Mouse (Mus musculus) layer of hippocampus, adult 18-20 months (tissue): ENCODE measurements at regions not wholly inside any gene's neighbourhood (a gene's known extent, or its start where the extent isn't known, plus 50 kb on each side); places are given as distances from the start of the nearest gene placed in this dataset.
A peak's percentile ranks its signal among the peaks of the same experiment; 100 is the strongest.
"Not testable (repeated sequence)": the region's sequence is repeated elsewhere in the genome, so short reads cannot be mapped to it uniquely, and the experiment has no call there.

Source experiments
- DNase-seq, 2 experiments: peaks; one replicate each; pipeline ENCODE4 v3.0.0; 2022; ENCODE audit warnings: low spot score in 2 of 2

DNA sequence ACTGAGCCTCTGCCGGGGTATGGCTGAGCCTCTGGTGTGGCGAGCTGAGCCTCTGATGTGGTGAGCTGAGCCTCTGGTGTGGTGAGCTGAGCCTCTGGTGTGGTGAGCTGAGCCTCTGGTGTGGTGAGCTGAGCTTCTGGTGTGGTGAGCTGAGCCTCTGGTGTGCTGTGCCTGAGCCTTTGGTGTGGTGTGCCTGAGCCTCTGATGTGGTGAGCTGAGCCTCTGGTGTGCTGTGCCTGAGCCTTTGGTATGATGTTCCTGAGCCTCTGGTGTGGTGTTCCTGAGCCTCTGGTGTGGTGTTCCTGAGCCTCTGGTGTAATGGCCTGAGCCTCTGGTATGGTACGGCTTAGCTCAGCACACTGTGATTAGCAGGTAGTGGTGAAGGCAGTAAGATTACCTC lies 346.2 kb upstream of the Cdh4 start:
- no peak for DNase-seq

GRCm38 (mm10) chr2:179096861-179097260 lies 345.4 kb upstream of the Cdh4 start:
- DNase-seq = no peak

DNA sequence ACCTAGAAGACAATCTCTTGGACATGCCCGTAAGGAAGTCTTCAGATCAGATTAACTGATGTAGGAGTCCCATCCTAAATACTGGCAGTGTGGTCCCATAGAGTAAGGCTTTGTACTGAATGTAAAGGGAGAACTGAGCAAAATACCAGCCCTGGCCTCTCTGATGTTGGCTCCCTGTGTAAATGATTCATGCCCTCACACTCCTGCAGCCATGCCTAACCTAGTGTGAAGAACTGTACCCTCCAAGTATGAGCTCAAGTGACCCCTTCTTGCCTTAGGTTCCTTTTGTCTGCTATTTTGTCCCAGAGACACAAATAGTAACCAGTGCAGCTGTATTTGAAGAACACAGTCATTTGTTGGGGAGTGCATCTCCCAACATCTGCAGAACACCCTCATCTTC lies 342.4 kb upstream of the Cdh4 start:
- no peak for DNase-seq

- DNase-seq = no peak
Observed at GRCm38 (mm10) chr2:179103114-179103513, 339.1 kb upstream of the Cdh4 start.

GRCm38 (mm10) chr2:179112951-179113350 lies 329.3 kb upstream of the Cdh4 start:
- DNase-seq = no peak

DNA sequence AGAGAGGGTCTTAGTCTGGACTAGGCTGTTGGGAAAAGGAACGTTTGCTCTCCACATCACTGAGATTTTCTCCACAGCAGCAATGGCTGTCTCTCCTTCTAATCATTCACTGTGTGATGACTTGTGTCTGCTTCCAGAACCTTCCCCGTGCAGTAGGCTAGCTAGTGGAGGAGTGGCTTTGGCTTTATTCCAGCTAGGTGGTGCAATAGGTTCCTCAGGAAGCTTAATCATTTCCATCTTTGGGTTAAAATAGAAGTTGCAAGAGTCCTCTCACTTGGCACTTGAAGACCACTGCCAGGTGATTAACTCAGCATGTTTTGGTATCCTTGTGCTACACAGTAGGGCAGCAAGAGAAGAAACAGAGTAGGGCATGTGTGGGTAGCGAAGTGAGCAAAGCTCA lies 314.2 kb upstream of the Cdh4 start:
- no peak for DNase-seq

- DNase-seq = no peak
Observed at GRCm38 (mm10) chr2:179128432-179128831, 313.8 kb upstream of the Cdh4 start.

- peak in 1 of 2 experiments; percentile 7 for DNase-seq
Observed at GRCm38 (mm10) chr2:179131004-179131403, 311.2 kb upstream of the Cdh4 start.

- DNase-seq = no peak
Observed at GRCm38 (mm10) chr2:179142313-179142712, 299.9 kb upstream of the Cdh4 start.

- no peak for DNase-seq
Observed at GRCm38 (mm10) chr2:179145726-179146125, 296.5 kb upstream of the Cdh4 start.

DNA sequence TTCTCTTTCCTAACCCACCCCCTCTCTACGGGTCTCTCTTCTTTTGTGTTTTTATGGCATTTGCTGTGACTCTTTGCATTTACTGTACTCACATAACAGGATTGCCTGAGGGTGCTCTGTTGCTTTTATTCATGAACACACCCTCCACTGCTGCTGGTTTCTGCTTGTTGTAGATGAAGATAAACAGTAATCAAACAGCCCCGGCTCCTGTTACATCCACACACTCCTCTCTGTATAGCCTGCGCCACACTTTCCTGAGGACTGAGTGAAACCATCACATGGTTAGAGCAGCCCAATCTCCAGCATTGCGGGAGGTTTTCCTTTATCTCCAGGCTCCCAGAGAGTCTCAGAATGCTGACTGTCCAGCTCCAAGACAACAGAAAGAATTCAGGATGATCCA lies 296.0 kb upstream of the Cdh4 start:
- DNase-seq = no peak

- DNase-seq = no peak
Observed at GRCm38 (mm10) chr2:179148194-179148593, 294.0 kb upstream of the Cdh4 start.

- DNase-seq = no peak
Observed at GRCm38 (mm10) chr2:179148667-179149066, 293.6 kb upstream of the Cdh4 start.

DNA sequence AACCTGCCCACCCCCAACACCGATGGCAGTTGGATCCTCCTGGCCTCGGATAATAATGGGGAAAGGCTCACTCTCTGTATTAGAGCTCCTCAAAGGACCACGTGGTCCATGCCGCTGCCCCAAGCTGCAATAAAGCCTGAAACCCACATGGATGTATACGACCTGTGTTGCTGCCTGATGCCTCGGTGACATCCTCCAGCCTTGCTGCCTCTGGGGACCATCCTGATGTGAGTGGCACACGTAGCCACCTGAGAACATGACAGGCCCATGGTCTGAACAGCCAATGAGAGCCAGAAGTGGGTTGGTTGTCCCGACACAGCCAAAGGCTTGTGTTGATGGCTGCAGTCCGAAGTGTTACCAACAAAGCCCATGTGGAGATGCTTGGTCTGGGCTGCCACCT lies 283.4 kb upstream of the Cdh4 start:
- DNase-seq = no peak

GRCm38 (mm10) chr2:179163116-179163515 lies 279.1 kb upstream of the Cdh4 start:
- no peak for DNase-seq

GRCm38 (mm10) chr2:179170157-179170556 lies 272.1 kb upstream of the Cdh4 start:
- no peak for DNase-seq

GRCm38 (mm10) chr2:179170608-179171007 lies 271.6 kb upstream of the Cdh4 start:
- DNase-seq = no peak

DNA sequence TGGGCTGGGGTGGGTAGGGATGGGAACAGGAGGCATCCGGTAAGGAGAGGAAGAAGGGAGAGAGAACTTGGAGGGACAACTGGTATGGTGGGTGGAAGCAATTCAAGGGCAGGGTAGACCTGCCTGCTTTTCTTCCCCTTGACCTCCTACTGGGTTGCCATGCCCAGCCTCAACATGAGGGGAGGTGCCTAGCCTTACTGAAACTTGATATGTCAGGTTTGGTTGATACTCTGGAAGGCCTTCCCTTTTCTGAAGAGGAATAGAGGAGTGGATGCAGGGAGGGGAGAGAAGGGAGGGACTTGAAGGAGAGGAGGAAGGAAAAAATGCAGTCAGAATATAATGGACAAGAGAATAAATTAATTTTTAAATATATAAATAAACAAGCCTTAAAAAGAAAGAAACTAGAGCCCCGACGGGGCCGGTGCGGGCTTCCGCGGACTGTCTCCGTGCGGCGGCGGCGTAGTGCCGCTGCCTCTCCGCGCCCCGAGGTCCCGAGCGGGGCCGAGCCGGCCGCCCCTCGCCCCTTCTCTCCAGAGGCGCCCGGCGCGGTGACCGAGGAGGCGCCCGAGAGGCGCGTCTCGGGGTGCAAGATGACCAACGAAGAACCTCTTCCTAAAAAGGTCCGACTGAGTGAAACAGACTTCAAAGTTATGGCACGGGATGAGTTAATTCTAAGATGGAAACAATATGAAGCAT lies 265.2 kb upstream of the Cdh4 start:
- DNase-seq = not testable (repeated sequence)

DNA sequence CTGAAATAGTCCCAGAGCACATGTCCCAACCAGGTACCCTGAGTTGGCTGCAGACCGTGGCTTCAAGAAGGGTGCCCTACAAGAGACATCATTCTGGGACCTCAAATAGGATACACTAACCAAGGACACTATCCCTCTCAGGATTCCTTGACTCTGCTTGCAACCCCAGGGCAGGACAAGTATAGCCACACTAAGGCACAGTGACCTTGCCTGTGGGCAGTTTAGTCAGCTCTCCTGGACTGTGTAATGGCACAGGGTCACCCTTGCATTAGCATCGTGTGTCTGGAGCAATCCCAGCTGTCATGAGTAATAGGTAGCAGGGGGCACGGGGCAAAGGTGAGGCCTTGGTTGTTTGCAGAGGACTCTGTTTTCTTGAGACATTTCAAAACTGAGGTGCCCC lies 260.9 kb upstream of the Cdh4 start:
- DNase-seq = no peak

- no peak for DNase-seq
Observed at GRCm38 (mm10) chr2:179182123-179182522, 260.1 kb upstream of the Cdh4 start.

DNA sequence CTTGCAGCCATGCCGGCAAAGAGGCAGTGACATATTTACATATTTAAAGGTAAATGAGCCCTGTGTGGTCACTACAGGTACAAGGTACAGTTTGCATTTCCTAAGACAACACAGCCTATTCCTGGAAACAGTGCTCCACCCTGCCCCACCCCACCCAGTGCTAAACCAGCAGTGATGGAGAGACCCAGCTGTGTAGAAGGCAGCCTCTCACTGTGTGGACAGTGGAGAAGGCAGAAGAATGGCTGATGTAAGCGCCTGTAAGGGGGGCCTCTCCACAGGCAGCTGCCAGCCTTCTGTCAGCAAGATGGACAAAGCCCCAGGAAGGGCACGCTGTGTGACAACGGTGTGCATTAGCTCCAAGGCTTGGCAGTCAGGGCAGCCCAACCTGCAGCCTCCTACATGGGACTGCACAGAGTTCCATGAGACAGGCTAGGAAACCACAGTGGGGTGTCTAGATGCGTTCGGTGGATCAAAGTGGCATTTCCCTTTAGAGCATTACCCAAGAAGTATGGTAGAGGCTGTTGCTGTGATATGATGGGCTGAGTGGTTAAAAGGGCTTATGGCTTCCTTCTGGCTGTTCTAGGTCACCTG lies 249.2 kb upstream of the Cdh4 start:
- DNase-seq = no peak

- peak; percentile 42 to 80 for DNase-seq
Observed at GRCm38 (mm10) chr2:179193507-179194160, 248.6 kb upstream of the Cdh4 start.

DNA sequence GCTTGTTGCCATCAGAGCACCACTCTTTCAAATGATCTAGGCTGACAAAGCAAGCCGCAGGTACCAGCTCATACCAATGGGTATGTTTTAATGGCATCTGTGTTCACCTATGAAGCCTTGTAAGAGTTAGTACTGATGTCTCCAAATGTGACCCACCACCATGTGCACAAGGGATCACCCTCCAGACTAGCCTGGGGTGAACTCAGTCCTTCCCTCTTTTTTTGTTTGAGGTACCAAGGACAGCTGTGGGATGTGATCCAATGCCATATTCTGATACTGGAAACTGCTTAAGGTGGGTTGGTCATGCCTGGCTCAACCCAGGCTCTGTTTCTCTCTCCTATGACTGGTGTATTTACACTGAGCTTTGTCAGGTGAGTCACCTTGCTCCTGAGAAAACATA lies 244.8 kb upstream of the Cdh4 start:
- DNase-seq = no peak
